Mouse (Mus musculus) MEL (cell line): ENCODE data around the gene Cdc42ep5. TPM values are rescaled to one million over a fixed set of nuclear protein-coding genes. Genes with fewer than 3 reads are reported as not detected.

Source experiments
- DNase-seq: peaks from one replicate; pipeline ENCODE4 v3.0.0; 2011; ENCODE audit warnings: low read depth, low spot score
- H3K27ac ChIP-seq: 2 replicates; pipeline ENCODE4 v1.5.1; 2012; ENCODE audit warnings: low read depth, mild to moderate bottlenecking, control low read depth, low read length, moderate library complexity; ENCODE audit not compliant: control insufficient read depth
- H3K27me3 ChIP-seq, 2 experiments: fragments of 150-350 bp in 1 of 2; sonication (generic) in 1 of 2; 2 replicates each; pipeline ENCODE4 v1.6.1; 2012; ENCODE audit warnings: low read length in 2 of 2, mild to moderate bottlenecking in 2 of 2, improper control_type of control experiment in 1 of 2, moderate library complexity in 1 of 2; ENCODE audit not compliant: insufficient read depth in 2 of 2, control insufficient read depth in 1 of 2
- H3K36me3 ChIP-seq, 2 experiments: 2 replicates each; pipeline ENCODE4 v1.6.1; 2012 to 2014; ENCODE audit warnings: low read length in 2 of 2, improper control_type of control experiment in 1 of 2, inconsistent platforms in 1 of 2, mild to moderate bottlenecking in 1 of 2; ENCODE audit not compliant: insufficient read depth in 2 of 2, control insufficient read depth in 1 of 2
- H3K4me1 ChIP-seq, 2 experiments: fragments of 150-350 bp in 1 of 2; sonication (generic) in 1 of 2; 2 replicates each; pipeline ENCODE4 v1.6.1; 2012; ENCODE audit warnings: low read length in 2 of 2, improper control_type of control experiment in 1 of 2, mild to moderate bottlenecking in 1 of 2; ENCODE audit not compliant: insufficient read depth in 2 of 2, control insufficient read depth in 1 of 2
- H3K4me3 ChIP-seq, 2 experiments: fragments of 150-350 bp in 1 of 2; sonication (generic) in 1 of 2; 2 replicates each; pipeline ENCODE4 v1.5.1; 2012; ENCODE audit warnings: low read depth in 2 of 2, low read length in 2 of 2, mild to moderate bottlenecking in 2 of 2, moderate library complexity in 2 of 2, control low read depth in 1 of 2, improper control_type of control experiment in 1 of 2; ENCODE audit not compliant: control insufficient read depth in 1 of 2, insufficient read depth in 1 of 2
- H3K79me2 ChIP-seq: 2 replicates; pipeline ENCODE4 v1.6.1; 2012; ENCODE audit warnings: mild to moderate bottlenecking, low read length, moderate library complexity; ENCODE audit not compliant: control insufficient read depth, poor library complexity, insufficient read depth
- H3K9ac ChIP-seq: 2 replicates; pipeline ENCODE4 v1.6.1; 2012; ENCODE audit warnings: low read depth, mild to moderate bottlenecking, control low read depth, low read length, moderate library complexity; ENCODE audit not compliant: control insufficient read depth, poor library complexity, severe bottlenecking
- H3K9me3 ChIP-seq: fragments of 150-350 bp; sonication (generic); replicated peaks from 2 replicates; pipeline ENCODE4 v1.6.1; 2012; ENCODE audit warnings: mild to moderate bottlenecking, low read length, improper control_type of control experiment, moderate library complexity; ENCODE audit not compliant: insufficient read depth
- CHD1 ChIP-seq: IDR thresholded peaks from 2 replicates; pipeline ENCODE4 v1.6.1; 2012; ENCODE audit warnings: low read depth, mild to moderate bottlenecking, inconsistent platforms, low read length, improper control_type of control experiment
- CTCF ChIP-seq, 3 experiments: IDR thresholded peaks in 2 of 3; conservative IDR thresholded peaks in 1 of 3; 2 replicates each; pipeline ENCODE4 v1.5.1; 2011 to 2012; ENCODE audit warnings: low read length in 3 of 3, low read depth in 2 of 3, mild to moderate bottlenecking in 2 of 3, improper control_type of control experiment in 1 of 3, inconsistent platforms in 1 of 3, mixed read lengths in 1 of 3, moderate library complexity in 1 of 3; ENCODE audit not compliant: control insufficient read depth in 1 of 3, insufficient read depth in 1 of 3, poor library complexity in 1 of 3, severe bottlenecking in 1 of 3
- E2F4 ChIP-seq: IDR thresholded peaks from 2 replicates; pipeline ENCODE4 v1.6.1; 2011; ENCODE audit warnings: low read depth, low read length, improper control_type of control experiment, borderline replicate concordance
- EP300 ChIP-seq, 2 experiments: IDR thresholded peaks; 2 replicates each; pipeline ENCODE4 v1.6.1; 2011; ENCODE audit warnings: improper control_type of control experiment in 2 of 2, low read length in 2 of 2, low read depth in 1 of 2, mild to moderate bottlenecking in 1 of 2
- GATA1 ChIP-seq: IDR thresholded peaks from 2 replicates; pipeline ENCODE4 v1.6.1; 2011; ENCODE audit warnings: low read depth, low read length, improper control_type of control experiment
- KAT2A ChIP-seq: conservative IDR thresholded peaks from 2 replicates; pipeline ENCODE4 v1.6.1; 2012; ENCODE audit warnings: low read depth, low read length, improper control_type of control experiment, inconsistent platforms
- MAFK ChIP-seq: IDR thresholded peaks from 2 replicates; pipeline ENCODE4 v1.6.1; 2011; ENCODE audit warnings: low read depth, mild to moderate bottlenecking, low read length, improper control_type of control experiment, borderline replicate concordance
- MEF2A ChIP-seq: IDR thresholded peaks from 2 replicates; pipeline ENCODE4 v1.6.1; 2014; ENCODE audit warnings: low read depth, mild to moderate bottlenecking, inconsistent platforms, low read length, improper control_type of control experiment; ENCODE audit not compliant: poor library complexity, insufficient replicate concordance, severe bottlenecking; ENCODE audit errors: extremely low read depth
- MXI1 ChIP-seq: IDR thresholded peaks from 2 replicates; pipeline ENCODE4 v1.6.1; 2011; ENCODE audit warnings: mild to moderate bottlenecking, low read depth, low read length, improper control_type of control experiment
- NELFE ChIP-seq: IDR thresholded peaks from 2 replicates; pipeline ENCODE4 v1.6.1; 2011; ENCODE audit warnings: low read depth, low read length, improper control_type of control experiment
- POLR2A ChIP-seq, 2 experiments: IDR thresholded peaks; 2 replicates each; pipeline ENCODE4 v1.6.1; 2011 to 2012; ENCODE audit warnings: low read length in 2 of 2, mild to moderate bottlenecking in 2 of 2, control low read depth in 1 of 2, improper control_type of control experiment in 1 of 2, low read depth in 1 of 2, moderate library complexity in 1 of 2; ENCODE audit not compliant: control insufficient read depth in 1 of 2, insufficient read depth in 1 of 2, poor library complexity in 1 of 2
- POLR2AphosphoS2 ChIP-seq: IDR thresholded peaks from 2 replicates; pipeline ENCODE4 v1.6.1; 2011; ENCODE audit warnings: low read length, improper control_type of control experiment
- POLR2AphosphoS5 ChIP-seq: IDR thresholded peaks from 2 replicates; pipeline ENCODE4 v1.6.1; 2012; ENCODE audit warnings: low read depth, borderline replicate concordance, mild to moderate bottlenecking, inconsistent platforms, low read length, moderate library complexity, mixed read lengths
- RAD21 ChIP-seq: IDR thresholded peaks from 2 replicates; pipeline ENCODE4 v1.6.1; 2011; ENCODE audit warnings: mild to moderate bottlenecking, low read depth, low read length, improper control_type of control experiment
- UBTF ChIP-seq: IDR thresholded peaks from 2 replicates; pipeline ENCODE4 v1.6.1; 2012; ENCODE audit warnings: low read depth, mild to moderate bottlenecking, inconsistent platforms, low read length, improper control_type of control experiment, moderate library complexity, borderline replicate concordance; ENCODE audit not compliant: insufficient read depth
- USF1 ChIP-seq: IDR thresholded peaks from 2 replicates; pipeline ENCODE4 v1.6.1; 2014; ENCODE audit warnings: low read depth, mild to moderate bottlenecking, inconsistent platforms, low read length, improper control_type of control experiment, moderate library complexity
- ZC3H11A ChIP-seq: IDR thresholded peaks from 2 replicates; pipeline ENCODE4 v1.6.1; 2012; ENCODE audit warnings: low read depth, mild to moderate bottlenecking, inconsistent platforms, low read length, improper control_type of control experiment
- ZKSCAN1 ChIP-seq: IDR thresholded peaks from 2 replicates; pipeline ENCODE4 v1.6.1; 2012; ENCODE audit warnings: low read depth, mild to moderate bottlenecking, inconsistent platforms, low read length, improper control_type of control experiment, moderate library complexity
- ZMIZ1 ChIP-seq: IDR thresholded peaks from 2 replicates; pipeline ENCODE4 v1.6.1; 2012; ENCODE audit warnings: low read depth, mild to moderate bottlenecking, inconsistent platforms, low read length, improper control_type of control experiment, moderate library complexity
- ZNF384 ChIP-seq: IDR thresholded peaks from 2 replicates; pipeline ENCODE4 v1.6.1; 2012; ENCODE audit warnings: low read depth, mild to moderate bottlenecking, inconsistent platforms, low read length, improper control_type of control experiment
- polyA plus RNA-seq, 2 experiments: library from polyadenylated mRNA; stranded (reverse) in 1 of 2; unstranded in 1 of 2; fragments of >175 nt in 1 of 2; fragments of >200 nt in 1 of 2; gene quantifications; 2 replicates each; pipeline versions ENCODE4 v1.2.1 to v1.2.4; 2012; ENCODE audit warnings: low replicate concordance in 2 of 2, low read depth in 1 of 2; ENCODE audit not compliant: insufficient read length in 2 of 2, insufficient read depth in 1 of 2, missing spikeins in 1 of 2
- total RNA-seq: library from RNA; depleted of rRNA; stranded (reverse); fragments of 300-350 nt; gene quantifications from 2 replicates; pipeline ENCODE4 v1.2.3, GENCODE M21; 2012

Cdc42ep5 gene
- total and polyA plus RNA-seq, 3 experiments, result 0.24 TPM; not detected in 2

GRCm38 (mm10) chr7:4165286-4165685 lies 626 bp upstream of the Cdc42ep5 start:
- Histone ChIP-seq H3K4me3 (no peak overlapping the region), H3K9me3 (no peaks in the 10 kb centered on the region), H3K4me1 (0 out of 4 replicates have a peak, but pooled peaks cover 0 to 2% of the 10 kb centered on the region in 2 experiments), H3K27ac (no peak overlapping the region), H3K36me3 (no peaks in the 10 kb centered on the region), H3K27me3 (no peaks in the 10 kb centered on the region; a peak in 2 of 4 replicates), H3K9ac (no peak overlapping the region), H3K79me2 (no peaks in the 10 kb centered on the region)
- no peak for DNase-seq
- no peak for TF ChIP-seq NELFE
- no peak for TF ChIP-seq RAD21
- TF ChIP-seq KAT2A, result no peak
- TF ChIP-seq USF1, result no peak
- no peak for TF ChIP-seq E2F4
- TF ChIP-seq ZC3H11A, result no peak
- TF ChIP-seq MEF2A, result no peak
- no peak for TF ChIP-seq ZNF384
- TF ChIP-seq EP300 (IDR thresholded peaks at IDR 0.05; ENCODE audit: low read depth in 1 of 2, low read length in 2 of 2), result no peak
- TF ChIP-seq POLR2A (IDR thresholded peaks at IDR 0.05; ENCODE audit: control insufficient read depth in 1 of 2, insufficient read depth in 1 of 2, low read depth in 1 of 2, low read length in 2 of 2, poor library complexity in 1 of 2), result no peak
- no peak for TF ChIP-seq GATA1
- no peak for TF ChIP-seq ZKSCAN1
- TF ChIP-seq UBTF, result no peak
- no peak for TF ChIP-seq MAFK

DNA sequence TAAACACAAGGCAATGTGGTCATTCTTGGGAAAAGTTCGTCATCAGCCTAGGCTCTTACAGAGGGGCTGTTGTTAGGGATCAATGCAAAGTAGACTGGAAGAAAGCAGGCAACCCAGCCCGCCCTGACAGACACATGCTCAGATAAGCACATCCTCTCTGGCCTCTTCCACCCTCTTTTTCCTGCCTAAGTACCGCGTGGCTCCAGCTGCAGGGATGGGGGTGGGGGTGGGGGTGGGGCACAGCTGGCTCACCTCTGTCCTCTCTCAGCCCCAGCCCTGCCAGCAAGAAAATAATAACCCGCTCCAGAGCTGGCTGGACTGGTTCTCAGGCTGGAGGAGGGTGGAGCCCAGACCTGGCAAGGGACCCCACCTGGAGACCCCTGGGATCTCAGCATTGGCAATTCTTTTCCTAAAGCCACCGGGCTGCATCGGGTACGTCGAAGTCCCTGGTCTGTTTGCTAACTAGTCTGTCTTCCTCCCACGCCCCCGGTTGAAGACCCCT lies 1.0 kb downstream of the Cdc42ep5 start:
- Histone ChIP-seq H3K4me1 (0 out of 4 replicates have a peak, but pooled peaks cover 0 to 2% of the 10 kb centered on the region in 2 experiments), H3K9ac (no peak overlapping the region), H3K27me3 (peaks cover 0 to 3% of the 10 kb centered on the region in 2 experiments; a peak in 3 of 4 replicates), H3K9me3 (no peaks in the 10 kb centered on the region), H3K79me2 (no peaks in the 10 kb centered on the region), H3K36me3 (no peaks in the 10 kb centered on the region), H3K4me3 (no peak overlapping the region), H3K27ac (no peak overlapping the region)
- TF ChIP-seq CHD1, result no peak
- no peak for TF ChIP-seq MXI1
- TF ChIP-seq ZMIZ1, result no peak
- no peak for TF ChIP-seq POLR2AphosphoS2
- TF ChIP-seq POLR2AphosphoS5, result no peak
- TF ChIP-seq POLR2A (IDR thresholded peaks at IDR 0.05; ENCODE audit: control insufficient read depth in 1 of 2, insufficient read depth in 1 of 2, low read depth in 1 of 2, low read length in 2 of 2, poor library complexity in 1 of 2), result no peak
- TF ChIP-seq CTCF (IDR thresholded peaks at IDR 0.05 in 2 of 3, conservative IDR thresholded peaks at IDR 0.05 in 1 of 3; ENCODE audit: control insufficient read depth in 1 of 3, insufficient read depth in 1 of 3, low read depth in 2 of 3, low read length in 3 of 3, poor library complexity in 1 of 3, severe bottlenecking in 1 of 3), result no peak
- TF ChIP-seq EP300 (IDR thresholded peaks at IDR 0.05; ENCODE audit: low read depth in 1 of 2, low read length in 2 of 2), result no peak
- no peak for TF ChIP-seq MEF2A
- no peak for TF ChIP-seq UBTF
- DNase-seq, result no peak
